Mouse (Mus musculus): Measurements from ENCODE around the gene Trabd2b.

Trabd2b gene

GRCm38 (mm10) chr4:114406355-114407101 is at the start of gene Trabd2b:
TSS of gene Trabd2b (plus strand) at chr4:114406724.
- no peak for DNase-seq (ENCODE audit: low spot score)

- DNase-seq (ENCODE audit: low spot score) = no peak
Observed at GRCm38 (mm10) chr4:114357420-114357819, 49.1 kb upstream of the Trabd2b start.

- DNase-seq (ENCODE audit: low spot score) = no peak
Observed at GRCm38 (mm10) chr4:114358874-114359273, 47.6 kb upstream of the Trabd2b start.

GRCm38 (mm10) chr4:114359818-114360217 is 46.7 kb upstream of the Trabd2b start:
- no peak for DNase-seq (ENCODE audit: low spot score)

GRCm38 (mm10) chr4:114361336-114361735 is 45.2 kb upstream of the Trabd2b start:
- DNase-seq (ENCODE audit: low spot score) = no peak

GRCm38 (mm10) chr4:114365000-114365399 is 41.5 kb upstream of the Trabd2b start:
- no peak for DNase-seq (ENCODE audit: low spot score)

- no peak for DNase-seq (ENCODE audit: low spot score)
Observed at GRCm38 (mm10) chr4:114365595-114365994, 40.9 kb upstream of the Trabd2b start.

- DNase-seq (ENCODE audit: low spot score) = no peak
Observed at GRCm38 (mm10) chr4:114367005-114367404, 39.5 kb upstream of the Trabd2b start.

GRCm38 (mm10) chr4:114367840-114368239 is 38.7 kb upstream of the Trabd2b start:
- no peak for DNase-seq (ENCODE audit: low spot score)

- DNase-seq (ENCODE audit: low spot score) = no peak
Observed at GRCm38 (mm10) chr4:114369591-114369990, 36.9 kb upstream of the Trabd2b start.

GRCm38 (mm10) chr4:114370935-114371715 is 35.4 kb upstream of the Trabd2b start:
- no peak for DNase-seq (ENCODE audit: low spot score)

GRCm38 (mm10) chr4:114372699-114373098 is 33.8 kb upstream of the Trabd2b start:
- DNase-seq (ENCODE audit: low spot score) = no peak

- DNase-seq (ENCODE audit: low spot score) = no peak
Observed at GRCm38 (mm10) chr4:114374330-114374729, 32.2 kb upstream of the Trabd2b start.

GRCm38 (mm10) chr4:114377531-114377930 is 29.0 kb upstream of the Trabd2b start:
- DNase-seq (ENCODE audit: low spot score) = no peak

- no peak for DNase-seq (ENCODE audit: low spot score)
Observed at GRCm38 (mm10) chr4:114378512-114378911, 28.0 kb upstream of the Trabd2b start.

GRCm38 (mm10) chr4:114379416-114379956 is 27.0 kb upstream of the Trabd2b start:
- DNase-seq (ENCODE audit: low spot score) = no peak

GRCm38 (mm10) chr4:114382627-114383026 is 23.9 kb upstream of the Trabd2b start:
- DNase-seq (ENCODE audit: low spot score) = no peak

GRCm38 (mm10) chr4:114385236-114385635 is 21.3 kb upstream of the Trabd2b start:
- DNase-seq (ENCODE audit: low spot score) = no peak

GRCm38 (mm10) chr4:114386395-114386811 is 20.1 kb upstream of the Trabd2b start:
- DNase-seq (ENCODE audit: low spot score) = no peak

GRCm38 (mm10) chr4:114387527-114388135 is 18.9 kb upstream of the Trabd2b start:
- no peak for DNase-seq (ENCODE audit: low spot score)

GRCm38 (mm10) chr4:114388306-114388705 is 18.2 kb upstream of the Trabd2b start:
- no peak for DNase-seq (ENCODE audit: low spot score)

GRCm38 (mm10) chr4:114389653-114390052 is 16.9 kb upstream of the Trabd2b start:
- no peak for DNase-seq (ENCODE audit: low spot score)

- no peak for DNase-seq (ENCODE audit: low spot score)
Observed at GRCm38 (mm10) chr4:114397625-114398024, 8.9 kb upstream of the Trabd2b start.

Measured in spleen, adult 12 weeks (tissue).